Mouse (Mus musculus): ENCODE results near the gene Csn1s2b.

DNA sequence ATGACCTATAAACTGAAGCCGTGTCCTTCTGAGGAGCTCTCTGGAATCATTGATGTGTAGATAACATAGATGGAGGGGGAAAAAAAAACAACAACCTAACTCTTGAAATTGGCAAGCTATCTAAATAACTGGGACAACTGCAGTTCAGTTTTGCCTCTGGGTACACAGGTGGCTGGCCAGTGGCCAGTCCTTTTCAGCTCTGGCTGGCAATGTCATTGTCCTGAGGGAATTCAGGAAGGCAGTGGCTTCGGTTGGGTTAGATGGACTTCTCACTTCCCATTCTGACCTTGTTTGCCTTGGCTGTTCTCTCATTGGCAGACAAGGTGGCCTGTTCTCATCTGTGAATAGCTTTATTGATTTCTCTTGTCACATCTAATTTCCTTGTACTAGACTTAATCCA is 62.2 kb downstream of the Csn1s2b start:
- no peak for TF ChIP-seq CTCF (IDR thresholded peaks at IDR 0.05; ENCODE audit: insufficient read depth, low read length)
- TF ChIP-seq POLR2A (IDR thresholded peaks at IDR 0.05; ENCODE audit: borderline replicate concordance, extremely low read depth, low read depth, low read length) = no peak

All from lung, adult 2 months (tissue).